Comparison of ENCODE assay signal across 8 mouse cellular contexts in genomic region chrX:73639901-73640469, GRCm38 (mm10). TPM values are rescaled to one million over a fixed set of nuclear protein-coding genes. Genes with fewer than 3 reads are reported as not detected.
DNase-seq lines count a peak whose midpoint lies in the region; ATAC-seq lines count a peak whose summit lies in the region.

No protein-coding gene starts in this region.

- H3K4me3 ChIP-seq in kidney, embryonic 14.5 days (ENCODE audit: low read length) = peak overlapping the region; percentile 38
- H3K4me3 ChIP-seq in intestine, embryonic 15.5 days (replicated peaks) = peak overlapping the region; percentile 38

- 29% methylated on average over 41 of the region's 41 CpGs for WGBS in kidney, embryonic 14.5 days
- 18% methylated on average over 41 of the region's 41 CpGs for WGBS in intestine, embryonic 15.5 days

- H3K36me3 ChIP-seq in kidney, embryonic 14.5 days (ENCODE audit: control insufficient read depth, insufficient read depth, low read length) = no peaks in the 10 kb centered on the region
- no peaks in the 10 kb centered on the region for H3K36me3 ChIP-seq in intestine, embryonic 15.5 days

- H3K27ac ChIP-seq in kidney, embryonic 14.5 days (ENCODE audit: low read depth, low read length) = no peak overlapping the region
- no peak overlapping the region for H3K27ac ChIP-seq in intestine, embryonic 15.5 days

- no peak for DNase-seq in kidney, adult 8-10 months
- peak; percentile 52 for DNase-seq in embryo, embryonic 11 days
- DNase-seq in neural tube, embryonic 10.5 days (ENCODE audit: extremely low spot score, low spot score) = peak; percentile 37
- no peak for DNase-seq in layer of hippocampus, adult 11-12 months (ENCODE audit: low spot score)
- DNase-seq in adrenal gland, adult 18-20 months (ENCODE audit: low spot score in 2 of 2) = no peak

- peak; percentile 17; the same call in 1 of the 2 replicates for ATAC-seq in kidney, embryonic 14.5 days (ENCODE audit: low FRiP score, low TSS enrichment)
- ATAC-seq in intestine, embryonic 15.5 days = peak; percentile 31
- ATAC-seq in inflammation-experienced regulatory T-cells, adult 6 months = no peak

- no peaks in the 10 kb centered on the region for H3K4me1 ChIP-seq in kidney, embryonic 14.5 days (ENCODE audit: control insufficient read depth, insufficient read depth, low read length)
- no peaks in the 10 kb centered on the region for H3K4me1 ChIP-seq in intestine, embryonic 15.5 days (replicated peaks)

- no peaks in the 10 kb centered on the region for H3K9me3 ChIP-seq in kidney, embryonic 14.5 days (ENCODE audit: control insufficient read depth, low read length)
- H3K9me3 ChIP-seq in intestine, embryonic 15.5 days = no peaks in the 10 kb centered on the region

- peaks cover 4% of the 10 kb centered on the region; the same call in 1 of the 2 replicates for H3K27me3 ChIP-seq in kidney, embryonic 14.5 days (ENCODE audit: control insufficient read depth, insufficient read depth, low read length)
- H3K27me3 ChIP-seq in intestine, embryonic 15.5 days (replicated peaks) = peaks cover 32% of the 10 kb centered on the region

- peak overlapping the region; percentile 52 for H3K4me2 ChIP-seq in kidney, embryonic 14.5 days (replicated peaks; ENCODE audit: low read depth, low read length)
- H3K4me2 ChIP-seq in intestine, embryonic 15.5 days (replicated peaks) = peak overlapping the region; percentile 78

- H3K9ac ChIP-seq in kidney, embryonic 14.5 days (ENCODE audit: low read depth, low read length) = peak overlapping the region; percentile 55; the same call in 1 of the 2 replicates
- peak overlapping the region; percentile 40; the same call in 1 of the 2 replicates for H3K9ac ChIP-seq in intestine, embryonic 15.5 days

RNA-seq across cellular contexts. Expression of gene Dusp9, which starts 0.8 kb away (rescaled TPM):
- polyA plus RNA-seq in kidney, embryonic 14.5 days (2014; fragmentation: Nextera tagmentation; extraction: Ambion mirVana) = 9.6 and 26.6 TPM in 2 replicates
- polyA plus RNA-seq in intestine, embryonic 15.5 days (2015; fragmentation: Nextera tagmentation; extraction: Ambion mirVana) = 10.7 and 11.0 TPM in 2 replicates
- under 1 TPM in 1 of 3 experiments, not detected in 2; 0.34 TPM for polyA plus RNA-seq in inflammation-experienced regulatory T-cells, adult 6 months (2017; shearing (Covaris generic))
- under 1 TPM; 0.20 to 0.35 TPM for total RNA-seq in adrenal gland, adult 18-20 months (2021)

RNA-seq across cellular contexts. Expression of gene Pnck, which starts 19.9 kb away (rescaled TPM):
- 14.1 and 16.3 TPM in 2 replicates for polyA plus RNA-seq in kidney, embryonic 14.5 days (2014; fragmentation: Nextera tagmentation; extraction: Ambion mirVana)
- 12.4 and 12.7 TPM in 2 replicates for polyA plus RNA-seq in intestine, embryonic 15.5 days (2015; fragmentation: Nextera tagmentation; extraction: Ambion mirVana)
- polyA plus RNA-seq in inflammation-experienced regulatory T-cells, adult 6 months (2017; shearing (Covaris generic)) = 1 to 10 TPM in 2 of 3 experiments, under 1 TPM in 1; 0.48 to 4.1 (median 2.3) TPM
- total RNA-seq in adrenal gland, adult 18-20 months (2021) = 10 to 100 TPM; 10.6 to 11.7 TPM

RNA-seq across cellular contexts. Expression of gene Slc6a8, which starts 33.0 kb away (rescaled TPM):
- 9.0 and 10.4 TPM in 2 replicates for polyA plus RNA-seq in kidney, embryonic 14.5 days (2014; fragmentation: Nextera tagmentation; extraction: Ambion mirVana)
- 7.1 and 9.1 TPM in 2 replicates for polyA plus RNA-seq in intestine, embryonic 15.5 days (2015; fragmentation: Nextera tagmentation; extraction: Ambion mirVana)
- polyA plus RNA-seq in inflammation-experienced regulatory T-cells, adult 6 months (2017; shearing (Covaris generic)) = 1 to 10 TPM in 1 of 3 experiments, under 1 TPM in 2; 0.82 to 1.2 (median 0.86) TPM
- 10 to 100 TPM; 74.5 to 97.7 TPM for total RNA-seq in adrenal gland, adult 18-20 months (2021)

Comparison
In these comparisons a context has a peak if more than half of its experiments do, and no peak if none do; other contexts are left out.
1. DNase-seq: peak in embryo, embryonic 11 days (single experiment) and neural tube, embryonic 10.5 days (single experiment); none in kidney, adult 8-10 months (0 of 2), layer of hippocampus, adult 11-12 months (single experiment) and adrenal gland, adult 18-20 months (0 of 2).